Mouse (Mus musculus) hindbrain, embryonic 14.5 days (tissue): Measurements from ENCODE around the gene Mettl24. TPM values are rescaled to one million over a fixed set of nuclear protein-coding genes. Genes with fewer than 3 reads are reported as not detected.
"Not testable (repeated sequence)": the region's sequence is repeated elsewhere in the genome, so short reads cannot be mapped to it uniquely, and the experiment has no call there.

ENCODE experiments used
- ATAC-seq: fragments of 200-750 bp; cut with Nextera tagmentation; 2 replicates; pipeline ENCODE4 v1.8.0; 2017; ENCODE audit warnings: moderate number of reproducible peaks, mild to moderate bottlenecking, moderate TSS enrichment, moderate library complexity; ENCODE audit not compliant: low FRiP score
- DNase-seq: peaks from one replicate; pipeline ENCODE4 v3.0.0-alpha.2; 2015; ENCODE audit warnings: low spot score
- H3K27ac ChIP-seq: fragments of 300-500 bp; sonication (generic); 2 replicates; pipeline ENCODE4 v1.5.1; 2014; ENCODE audit warnings: mild to moderate bottlenecking, moderate library complexity
- H3K27me3 ChIP-seq: fragments of 300-500 bp; sonication (generic); 2 replicates; pipeline ENCODE4 v1.6.1; 2014; ENCODE audit warnings: mild to moderate bottlenecking, low read length, mixed read lengths; ENCODE audit not compliant: control insufficient read depth, insufficient read depth
- H3K36me3 ChIP-seq: fragments of 300-500 bp; sonication (generic); replicated peaks from 2 replicates; pipeline ENCODE4 v1.6.1; 2014; ENCODE audit not compliant: control insufficient read depth, insufficient read depth
- H3K4me1 ChIP-seq: fragments of 300-500 bp; sonication (generic); replicated peaks from 2 replicates; pipeline ENCODE4 v1.6.1; 2014; ENCODE audit warnings: antibody characterized with exemption, low read length, mixed read lengths; ENCODE audit not compliant: control insufficient read depth, insufficient read depth
- H3K4me2 ChIP-seq: fragments of 300-500 bp; sonication (generic); replicated peaks from 2 replicates; pipeline ENCODE4 v1.6.1; 2014; ENCODE audit warnings: mild to moderate bottlenecking, moderate library complexity
- H3K4me3 ChIP-seq: fragments of 300-500 bp; sonication (generic); replicated peaks from 2 replicates; pipeline ENCODE4 v1.5.1; 2014; ENCODE audit warnings: mild to moderate bottlenecking, low read length
- H3K9ac ChIP-seq: fragments of 300-500 bp; sonication (generic); 2 replicates; pipeline ENCODE4 v1.6.1; 2014
- H3K9me3 ChIP-seq: fragments of 300-500 bp; sonication (generic); 2 replicates; pipeline ENCODE4 v1.6.1; 2016; ENCODE audit warnings: low read length; ENCODE audit not compliant: control insufficient read depth
- WGBS: fragments of 180-500 bp; shearing (Covaris S2); extraction: QIAGEN DNeasy Blood & Tissue Kit; methylation state at CpG from one replicate; pipeline ENCODE4 v1.1.7; 2014; 5-methylcytosine and 5-hydroxymethylcytosine counted together
- polyA plus RNA-seq: library from polyadenylated mRNA; unstranded; fragments of >200 nt; fragmentation: Nextera tagmentation; extraction: Ambion mirVana; gene quantifications from 2 replicates; pipeline ENCODE4 v1.2.1, GENCODE M21; 2014

Gene Mettl24
- polyA plus RNA-seq, 1 experiment from 2014 or later = 0.33 TPM

GRCm38 (mm10) chr10:40740696-40741095 lies 57.6 kb downstream of the Mettl24 start:
- Histone ChIP-seq H3K4me3 (no peak overlapping the region), H3K4me2 (no peak overlapping the region), H3K27ac (no peak overlapping the region), H3K9me3 (no peaks in the 10 kb centered on the region), H3K36me3 (no peaks in the 10 kb centered on the region), H3K9ac (no peak overlapping the region), H3K4me1 (peaks cover 17% of the 10 kb centered on the region; the same call in 1 of the 2 replicates), H3K27me3 (no peaks in the 10 kb centered on the region)
- WGBS = 68% methylated on average over 3 of the region's 3 CpGs
- DNase-seq (no peak), ATAC-seq (no peak)

- H3K27me3 ChIP-seq = no peaks in the 10 kb centered on the region
- DNase-seq (no peak), ATAC-seq (no peak)
- H3K9me3 ChIP-seq = no peaks in the 10 kb centered on the region
- H3K9ac ChIP-seq = peak overlapping the region; percentile 36; the same call in 1 of the 2 replicates
- H3K36me3 ChIP-seq = no peaks in the 10 kb centered on the region
- peaks cover 21% of the 10 kb centered on the region for H3K4me1 ChIP-seq
- H3K4me3 ChIP-seq = no peak overlapping the region
- peak overlapping the region; percentile 33 for H3K4me2 ChIP-seq
- WGBS = 57% methylated on average over 10 of the region's 10 CpGs
- H3K27ac ChIP-seq = peak overlapping the region; percentile 63
These were observed 67.4 kb downstream of the Mettl24 start for GRCm38 (mm10) chr10:40750293-40751047.

GRCm38 (mm10) chr10:40751157-40751556 lies 68.1 kb downstream of the Mettl24 start:
- peak overlapping the region; percentile 63 for H3K27ac ChIP-seq
- no peaks in the 10 kb centered on the region for H3K36me3 ChIP-seq
- ATAC-seq = no peak
- H3K4me3 ChIP-seq = no peak overlapping the region
- no peaks in the 10 kb centered on the region for H3K9me3 ChIP-seq
- no peaks in the 10 kb centered on the region for H3K27me3 ChIP-seq
- peaks cover 21% of the 10 kb centered on the region for H3K4me1 ChIP-seq
- no peak for DNase-seq
- peak overlapping the region; percentile 36; the same call in 1 of the 2 replicates for H3K9ac ChIP-seq
- peak overlapping the region; percentile 33 for H3K4me2 ChIP-seq
- WGBS = 51% methylated on average over 13 of the region's 13 CpGs

GRCm38 (mm10) chr10:40753036-40753435 lies 70.0 kb downstream of the Mettl24 start:
- Histone ChIP-seq H3K4me3 (no peak overlapping the region), H3K9me3 (no peaks in the 10 kb centered on the region), H3K4me2 (no peak overlapping the region), H3K36me3 (no peaks in the 10 kb centered on the region), H3K4me1 (peaks cover 21% of the 10 kb centered on the region), H3K27ac (no peak overlapping the region), H3K27me3 (no peaks in the 10 kb centered on the region), H3K9ac (no peak overlapping the region)
- DNase-seq (no peak), ATAC-seq (no peak)
- WGBS = 61% methylated on average over 3 of the region's 3 CpGs

- Histone ChIP-seq H3K4me2 (no peak overlapping the region), H3K27ac (no peak overlapping the region), H3K36me3 (no peaks in the 10 kb centered on the region), H3K4me1 (no peaks in the 10 kb centered on the region; the same call in 1 of the 2 replicates), H3K9ac (no peak overlapping the region), H3K9me3 (no peaks in the 10 kb centered on the region), H3K27me3 (no peaks in the 10 kb centered on the region), H3K4me3 (no peak overlapping the region)
- ATAC-seq = no peak
- no peak for DNase-seq
- whole genome bisulfite sequencing = 84% methylated on average over 11 of the region's 11 CpGs
These were observed 75.3 kb downstream of the Mettl24 start for GRCm38 (mm10) chr10:40758171-40759010.

- H3K9me3 ChIP-seq, DNase-seq, H3K4me3 ChIP-seq, H3K4me1 ChIP-seq, H3K27me3 ChIP-seq, ATAC-seq, H3K36me3 ChIP-seq, H3K27ac ChIP-seq, H3K4me2 ChIP-seq, H3K9ac ChIP-seq: not testable (repeated sequence)
- WGBS = 95% methylated on average over 20 of the region's 23 CpGs
These were observed 76.5 kb downstream of the Mettl24 start for GRCm38 (mm10) chr10:40759391-40760194.

- Histone ChIP-seq H3K9ac (no peak overlapping the region), H3K4me3 (no peak overlapping the region), H3K27ac (no peak overlapping the region), H3K4me1 (no peaks in the 10 kb centered on the region; the same call in 1 of the 2 replicates), H3K27me3 (no peaks in the 10 kb centered on the region), H3K36me3 (no peaks in the 10 kb centered on the region), H3K9me3 (no peaks in the 10 kb centered on the region), H3K4me2 (no peak overlapping the region)
- ATAC-seq (no peak), DNase-seq (no peak)
- 85% methylated on average over 9 of the region's 9 CpGs for WGBS
These were observed 77.3 kb downstream of the Mettl24 start for GRCm38 (mm10) chr10:40760195-40761009.

- ATAC-seq = no peak
- Histone ChIP-seq H3K9me3 (no peaks in the 10 kb centered on the region), H3K4me2 (no peak overlapping the region), H3K36me3 (no peaks in the 10 kb centered on the region), H3K4me3 (no peak overlapping the region), H3K27me3 (no peaks in the 10 kb centered on the region), H3K4me1 (no peaks in the 10 kb centered on the region; the same call in 1 of the 2 replicates), H3K9ac (no peak overlapping the region), H3K27ac (no peak overlapping the region)
- no peak for DNase-seq
- 71% methylated on average over 9 of the region's 9 CpGs for WGBS
These were observed 78.1 kb downstream of the Mettl24 start for GRCm38 (mm10) chr10:40761010-40761752.
